Mouse (Mus musculus) heart, embryonic 11.5 days (tissue): Measurements from ENCODE around the gene Fkbp5. TPM values are rescaled to one million over a fixed set of nuclear protein-coding genes. Genes with fewer than 3 reads are reported as not detected.
A peak's percentile ranks its signal among the peaks of the same experiment; 100 is the strongest.

ENCODE experiments used
- ATAC-seq: fragments of 200-750 bp; cut with Nextera tagmentation; replicated peaks from 2 replicates; pipeline ENCODE4 v1.8.0; 2017; ENCODE audit warnings: moderate library complexity; ENCODE audit not compliant: insufficient number of reproducible peaks, low FRiP score, low TSS enrichment
- H3K27ac ChIP-seq: fragments of 300-500 bp; sonication (generic); 2 replicates; pipeline ENCODE4 v1.5.1; 2014; ENCODE audit warnings: mild to moderate bottlenecking, low read depth, low read length
- H3K27me3 ChIP-seq: fragments of 300-500 bp; sonication (generic); 2 replicates; pipeline ENCODE4 v1.6.1; 2014; ENCODE audit warnings: mild to moderate bottlenecking, low read length, mixed read lengths; ENCODE audit not compliant: control insufficient read depth, insufficient read depth
- H3K36me3 ChIP-seq: fragments of 300-500 bp; sonication (generic); 2 replicates; pipeline ENCODE4 v1.6.1; 2014; ENCODE audit warnings: mild to moderate bottlenecking, low read length, moderate library complexity, mixed read lengths; ENCODE audit not compliant: control insufficient read depth, insufficient read depth
- H3K4me1 ChIP-seq: fragments of 300-500 bp; sonication (generic); 2 replicates; pipeline ENCODE4 v1.6.1; 2014; ENCODE audit warnings: low read length; ENCODE audit not compliant: control insufficient read depth, insufficient read depth
- H3K4me2 ChIP-seq: fragments of 300-500 bp; sonication (generic); 2 replicates; pipeline ENCODE4 v1.6.1; 2014; ENCODE audit warnings: mild to moderate bottlenecking, moderate library complexity
- H3K4me3 ChIP-seq: fragments of 300-500 bp; sonication (generic); 2 replicates; pipeline ENCODE4 v1.5.1; 2014; ENCODE audit warnings: low read depth, low read length
- H3K9ac ChIP-seq: fragments of 300-500 bp; sonication (generic); 2 replicates; pipeline ENCODE4 v1.6.1; 2014; ENCODE audit warnings: mild to moderate bottlenecking, low read depth, low read length, moderate library complexity
- H3K9me3 ChIP-seq: fragments of 300-500 bp; sonication (generic); replicated peaks from 2 replicates; pipeline ENCODE4 v1.6.1; 2016; ENCODE audit warnings: low read length; ENCODE audit not compliant: control insufficient read depth
- WGBS: fragments of 180-500 bp; shearing (Covaris S2); extraction: QIAGEN DNeasy Blood & Tissue Kit; methylation state at CpG from one replicate; pipeline ENCODE4 v1.1.7; 2014; ENCODE audit not compliant: insufficient replicate concordance; 5-methylcytosine and 5-hydroxymethylcytosine counted together
- polyA plus RNA-seq: library from polyadenylated mRNA; unstranded; fragments of >200 nt; fragmentation: Nextera tagmentation; extraction: Ambion mirVana; gene quantifications from 2 replicates; pipeline ENCODE4 v1.2.1, GENCODE M21; 2014

Gene Fkbp5
- polyA plus RNA-seq, 1 experiment from 2014 or later, result 5.8 TPM

- H3K4me3 ChIP-seq, result no peak overlapping the region
These were observed 10.7 kb upstream of the Fkbp5 start for GRCm38 (mm10) chr17:28528043-28528351.

GRCm38 (mm10) chr17:28527184-28528042, 10.1 kb upstream of the Fkbp5 start:
- ATAC-seq, result no peak
- no peaks in the 10 kb centered on the region for H3K9me3 ChIP-seq
- peak overlapping the region; percentile 45 for H3K4me2 ChIP-seq
- no peak overlapping the region for H3K9ac ChIP-seq
- H3K27ac ChIP-seq, result no peak overlapping the region
- peaks cover 4% of the 10 kb centered on the region; the same call in 1 of the 2 replicates for H3K4me1 ChIP-seq
- no peak overlapping the region for H3K4me3 ChIP-seq
- H3K36me3 ChIP-seq, result no peaks in the 10 kb centered on the region
- 41% methylated on average over 12 of the region's 12 CpGs for WGBS
- peaks cover 8% of the 10 kb centered on the region for H3K27me3 ChIP-seq

More at GRCm38 (mm10) chr17:28528043-28528351, 10.7 kb upstream of the Fkbp5 start:
- ATAC-seq, result no peak
- WGBS, result 5% methylated on average over 6 of the region's 6 CpGs
- Histone ChIP-seq H3K9me3 (no peaks in the 10 kb centered on the region), H3K9ac (no peak overlapping the region), H3K4me2 (peak overlapping the region; percentile 45), H3K27me3 (peaks cover 8% of the 10 kb centered on the region), H3K36me3 (no peaks in the 10 kb centered on the region), H3K27ac (no peak overlapping the region), H3K4me1 (peaks cover 3% of the 10 kb centered on the region; the same call in 1 of the 2 replicates)

- Histone ChIP-seq H3K36me3 (no peaks in the 10 kb centered on the region), H3K9ac (no peak overlapping the region), H3K9me3 (no peaks in the 10 kb centered on the region), H3K27me3 (peaks cover 10% of the 10 kb centered on the region), H3K4me1 (peaks cover 10% of the 10 kb centered on the region; the same call in 1 of the 2 replicates), H3K4me2 (no peak overlapping the region), H3K4me3 (no peak overlapping the region), H3K27ac (no peak overlapping the region)
- 72% methylated on average over 4 of the region's 4 CpGs for WGBS
- no peak for ATAC-seq
These were observed 7.6 kb upstream of the Fkbp5 start for GRCm38 (mm10) chr17:28524831-28525430.

- no peak overlapping the region for H3K9ac ChIP-seq
- H3K27ac ChIP-seq, result no peak overlapping the region
- H3K4me1 ChIP-seq, result peaks cover 10% of the 10 kb centered on the region; the same call in 1 of the 2 replicates
- no peak for ATAC-seq
- no peak overlapping the region for H3K4me3 ChIP-seq
- no peaks in the 10 kb centered on the region for H3K9me3 ChIP-seq
- H3K36me3 ChIP-seq, result no peaks in the 10 kb centered on the region
- peaks cover 15% of the 10 kb centered on the region for H3K27me3 ChIP-seq
- H3K4me2 ChIP-seq, result no peak overlapping the region
- 78% methylated on average over 23 of the region's 23 CpGs for WGBS
These were observed 6.8 kb upstream of the Fkbp5 start for GRCm38 (mm10) chr17:28524009-28524695.

- Histone ChIP-seq H3K4me1 (peaks cover 11% of the 10 kb centered on the region; the same call in 1 of the 2 replicates), H3K27ac (peak overlapping the region; percentile 59), H3K27me3 (peaks cover 22% of the 10 kb centered on the region), H3K9ac (peak overlapping the region; percentile 54), H3K36me3 (no peaks in the 10 kb centered on the region), H3K4me2 (peak overlapping the region; percentile 87), H3K4me3 (peak overlapping the region; percentile 55), H3K9me3 (no peaks in the 10 kb centered on the region)
- WGBS, result 5% methylated on average over 28 of the region's 28 CpGs
- ATAC-seq, result peak; percentile 5; the same call in 1 of the 2 replicates
These were observed 6.2 kb upstream of the Fkbp5 start for GRCm38 (mm10) chr17:28523355-28524008.

- no peaks in the 10 kb centered on the region for H3K9me3 ChIP-seq
- ATAC-seq, result peak; percentile 53
- under 1% methylated on average over 53 of the region's 66 CpGs for WGBS
These were observed 5.5 kb upstream of the Fkbp5 start for GRCm38 (mm10) chr17:28522623-28523354.

GRCm38 (mm10) chr17:28521920-28522319, 4.6 kb upstream of the Fkbp5 start:
- ATAC-seq, result no peak
- 38% methylated on average over 6 of the region's 6 CpGs for WGBS
- Histone ChIP-seq H3K9me3 (no peaks in the 10 kb centered on the region), H3K9ac (no peak overlapping the region), H3K36me3 (no peaks in the 10 kb centered on the region), H3K4me3 (no peak overlapping the region), H3K27me3 (peaks cover 29% of the 10 kb centered on the region), H3K27ac (no peak overlapping the region), H3K4me1 (peaks cover 20% of the 10 kb centered on the region; the same call in 1 of the 2 replicates), H3K4me2 (peak overlapping the region; percentile 87)

More at GRCm38 (mm10) chr17:28522623-28523354, 5.5 kb upstream of the Fkbp5 start:
- Histone ChIP-seq H3K27me3 (peaks cover 25% of the 10 kb centered on the region), H3K9ac (peak overlapping the region; percentile 54), H3K27ac (peak overlapping the region; percentile 59), H3K4me1 (peaks cover 16% of the 10 kb centered on the region; the same call in 1 of the 2 replicates), H3K36me3 (no peaks in the 10 kb centered on the region), H3K4me3 (peak overlapping the region; percentile 55), H3K4me2 (peak overlapping the region; percentile 87)
